Mouse (Mus musculus): Measurements from ENCODE around the gene Abhd12. TPM values are rescaled to one million over a fixed set of nuclear protein-coding genes. Genes with fewer than 3 reads are reported as not detected.
A peak's percentile ranks its signal among the peaks of the same experiment; 100 is the strongest.

Abhd12 gene
- polyA plus RNA-seq, 1 experiment from 2014 or later: 44.1 TPM

- no peak overlapping the region for H3K9ac ChIP-seq (ENCODE audit: low read length)
- no peaks in the 10 kb centered on the region for H3K36me3 ChIP-seq (ENCODE audit: control insufficient read depth, insufficient read depth, low read length)
- ATAC-seq (ENCODE audit: insufficient number of reproducible peaks, insufficient read depth, low FRiP score, low read depth): no peak
- H3K9me3 ChIP-seq (ENCODE audit: control insufficient read depth, low read length): no peaks in the 10 kb centered on the region
- no peaks in the 10 kb centered on the region for H3K27me3 ChIP-seq (ENCODE audit: control insufficient read depth, insufficient read depth, low read length)
- WGBS: 44% methylated on average over 2 of the region's 2 CpGs
- H3K27ac ChIP-seq (replicated peaks in 1 of 2; ENCODE audit: control insufficient read depth in 1 of 2, insufficient read depth in 1 of 2, low read depth in 2 of 2, low read length in 2 of 2): no peak overlapping the region
- peaks cover 0 to 9% of the 10 kb centered on the region in 2 experiments; a peak in 2 of 4 replicates for H3K4me1 ChIP-seq (ENCODE audit: control insufficient read depth in 2 of 2, insufficient read depth in 2 of 2, low read length in 2 of 2)
- no peak overlapping the region for H3K4me3 ChIP-seq (ENCODE audit: control insufficient read depth in 1 of 2, insufficient read depth in 1 of 2, low read depth in 1 of 2, low read length in 2 of 2)
- H3K4me2 ChIP-seq (ENCODE audit: low read length): no peak overlapping the region
These were observed 17.2 kb downstream of the Abhd12 start for GRCm38 (mm10) chr2:150887370-150887769.

DNA sequence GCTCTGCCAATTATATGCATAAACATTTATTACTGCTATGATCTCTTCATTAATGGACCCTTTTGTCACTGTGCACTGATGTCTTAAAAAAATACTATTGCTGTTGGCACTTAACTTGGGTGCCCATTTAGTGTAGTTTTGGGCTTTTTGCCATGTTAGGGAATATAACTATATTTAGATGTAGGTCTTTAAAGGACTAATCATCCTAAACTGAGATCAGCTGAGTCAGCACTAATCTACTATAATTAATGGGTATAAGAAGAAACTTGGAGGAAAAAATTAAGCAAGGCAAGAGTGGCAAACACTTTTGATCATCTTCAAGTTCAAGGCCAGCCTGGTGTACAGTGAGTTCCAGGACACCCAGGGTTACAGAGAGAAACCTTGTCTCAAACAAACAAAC, 18.2 kb downstream of the Abhd12 start:
- Histone ChIP-seq H3K9ac (ENCODE audit: low read length) (no peak overlapping the region), H3K4me1 (ENCODE audit: control insufficient read depth in 2 of 2, insufficient read depth in 2 of 2, low read length in 2 of 2) (peaks cover 0 to 9% of the 10 kb centered on the region in 2 experiments; a peak in 2 of 4 replicates), H3K4me2 (ENCODE audit: low read length) (no peak overlapping the region), H3K9me3 (ENCODE audit: control insufficient read depth, low read length) (no peaks in the 10 kb centered on the region), H3K4me3 (ENCODE audit: control insufficient read depth in 1 of 2, insufficient read depth in 1 of 2, low read depth in 1 of 2, low read length in 2 of 2) (no peak overlapping the region), H3K27me3 (ENCODE audit: control insufficient read depth, insufficient read depth, low read length) (no peaks in the 10 kb centered on the region), H3K27ac (replicated peaks in 1 of 2; ENCODE audit: control insufficient read depth in 1 of 2, insufficient read depth in 1 of 2, low read depth in 2 of 2, low read length in 2 of 2) (no peak overlapping the region), H3K36me3 (ENCODE audit: control insufficient read depth, insufficient read depth, low read length) (no peaks in the 10 kb centered on the region)
- no peak for ATAC-seq (ENCODE audit: insufficient number of reproducible peaks, insufficient read depth, low FRiP score, low read depth)

GRCm38 (mm10) chr2:150885814-150886213, 18.7 kb downstream of the Abhd12 start:
- H3K4me2 ChIP-seq (ENCODE audit: low read length): no peak overlapping the region
- WGBS: 86% methylated on average over 1 of the region's 1 CpGs
- no peak overlapping the region for H3K27ac ChIP-seq (replicated peaks in 1 of 2; ENCODE audit: control insufficient read depth in 1 of 2, insufficient read depth in 1 of 2, low read depth in 2 of 2, low read length in 2 of 2)
- H3K9ac ChIP-seq (ENCODE audit: low read length): no peak overlapping the region
- peaks cover 0 to 9% of the 10 kb centered on the region in 2 experiments; a peak in 2 of 4 replicates for H3K4me1 ChIP-seq (ENCODE audit: control insufficient read depth in 2 of 2, insufficient read depth in 2 of 2, low read length in 2 of 2)
- H3K4me3 ChIP-seq (ENCODE audit: control insufficient read depth in 1 of 2, insufficient read depth in 1 of 2, low read depth in 1 of 2, low read length in 2 of 2): no peak overlapping the region
- H3K36me3 ChIP-seq (ENCODE audit: control insufficient read depth, insufficient read depth, low read length): no peaks in the 10 kb centered on the region
- H3K27me3 ChIP-seq (ENCODE audit: control insufficient read depth, insufficient read depth, low read length): no peaks in the 10 kb centered on the region
- no peaks in the 10 kb centered on the region for H3K9me3 ChIP-seq (ENCODE audit: control insufficient read depth, low read length)
- ATAC-seq (ENCODE audit: insufficient number of reproducible peaks, insufficient read depth, low FRiP score, low read depth): no peak

GRCm38 (mm10) chr2:150884779-150885110, 19.8 kb downstream of the Abhd12 start:
- no peak overlapping the region for H3K9ac ChIP-seq (ENCODE audit: low read length)
- H3K4me3 ChIP-seq (ENCODE audit: control insufficient read depth in 1 of 2, insufficient read depth in 1 of 2, low read depth in 1 of 2, low read length in 2 of 2): no peak overlapping the region
- H3K27ac ChIP-seq (replicated peaks in 1 of 2; ENCODE audit: control insufficient read depth in 1 of 2, insufficient read depth in 1 of 2, low read depth in 2 of 2, low read length in 2 of 2): no peak overlapping the region
- ATAC-seq (ENCODE audit: insufficient number of reproducible peaks, insufficient read depth, low FRiP score, low read depth): 0 out of 2 replicates have a peak, but pooled peaks have one; percentile 13
- H3K4me2 ChIP-seq (ENCODE audit: low read length): no peak overlapping the region
- no peaks in the 10 kb centered on the region for H3K27me3 ChIP-seq (ENCODE audit: control insufficient read depth, insufficient read depth, low read length)
- peaks cover 0 to 9% of the 10 kb centered on the region in 2 experiments; a peak in 2 of 4 replicates for H3K4me1 ChIP-seq (ENCODE audit: control insufficient read depth in 2 of 2, insufficient read depth in 2 of 2, low read length in 2 of 2)
- no peaks in the 10 kb centered on the region for H3K9me3 ChIP-seq (ENCODE audit: control insufficient read depth, low read length)
- 91% methylated on average over 1 of the region's 1 CpGs for WGBS
- H3K36me3 ChIP-seq (ENCODE audit: control insufficient read depth, insufficient read depth, low read length): no peaks in the 10 kb centered on the region

- no peaks in the 10 kb centered on the region for H3K9me3 ChIP-seq (ENCODE audit: control insufficient read depth, low read length)
- no peaks in the 10 kb centered on the region for H3K36me3 ChIP-seq (ENCODE audit: control insufficient read depth, insufficient read depth, low read length)
- no peak overlapping the region for H3K9ac ChIP-seq (ENCODE audit: low read length)
- no peak overlapping the region for H3K27ac ChIP-seq (replicated peaks in 1 of 2; ENCODE audit: control insufficient read depth in 1 of 2, insufficient read depth in 1 of 2, low read depth in 2 of 2, low read length in 2 of 2)
- no peak for ATAC-seq (ENCODE audit: insufficient number of reproducible peaks, insufficient read depth, low FRiP score, low read depth)
- H3K4me1 ChIP-seq (ENCODE audit: control insufficient read depth in 2 of 2, insufficient read depth in 2 of 2, low read length in 2 of 2): peaks cover 0 to 9% of the 10 kb centered on the region in 2 experiments; a peak in 2 of 4 replicates
- 80% methylated on average over 8 of the region's 8 CpGs for WGBS
- H3K4me2 ChIP-seq (ENCODE audit: low read length): no peak overlapping the region
- H3K27me3 ChIP-seq (ENCODE audit: control insufficient read depth, insufficient read depth, low read length): no peaks in the 10 kb centered on the region
- H3K4me3 ChIP-seq (ENCODE audit: control insufficient read depth in 1 of 2, insufficient read depth in 1 of 2, low read depth in 1 of 2, low read length in 2 of 2): no peak overlapping the region
These were observed 20.3 kb downstream of the Abhd12 start for GRCm38 (mm10) chr2:150884075-150884778.

DNA sequence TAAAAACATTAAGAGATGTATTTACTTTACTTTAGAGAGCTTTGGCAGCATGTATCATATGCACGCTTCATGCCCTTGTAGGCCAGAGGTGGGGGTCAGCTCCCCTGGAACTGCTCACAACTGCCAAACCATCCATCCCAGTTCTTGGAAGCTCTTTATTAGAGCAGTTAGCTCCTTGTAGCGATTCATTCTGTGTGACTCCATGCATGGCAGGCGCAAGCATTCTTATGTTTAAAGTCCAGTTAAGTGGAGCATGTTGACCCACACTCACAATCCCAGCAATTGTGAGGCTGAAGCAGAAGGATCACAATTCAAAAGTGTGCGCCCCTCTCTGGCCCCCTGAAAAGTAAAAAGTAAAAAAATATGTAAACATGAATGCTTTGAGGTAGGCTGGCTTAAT, 27.0 kb downstream of the Abhd12 start:
- Histone ChIP-seq H3K4me2 (ENCODE audit: low read length) (no peak overlapping the region), H3K27me3 (ENCODE audit: control insufficient read depth, insufficient read depth, low read length) (no peaks in the 10 kb centered on the region), H3K36me3 (ENCODE audit: control insufficient read depth, insufficient read depth, low read length) (no peaks in the 10 kb centered on the region), H3K27ac (replicated peaks in 1 of 2; ENCODE audit: control insufficient read depth in 1 of 2, insufficient read depth in 1 of 2, low read depth in 2 of 2, low read length in 2 of 2) (no peak overlapping the region), H3K4me1 (ENCODE audit: control insufficient read depth in 2 of 2, insufficient read depth in 2 of 2, low read length in 2 of 2) (no peaks in the 10 kb centered on the region), H3K4me3 (ENCODE audit: control insufficient read depth in 1 of 2, insufficient read depth in 1 of 2, low read depth in 1 of 2, low read length in 2 of 2) (no peak overlapping the region), H3K9ac (ENCODE audit: low read length) (no peak overlapping the region), H3K9me3 (ENCODE audit: control insufficient read depth, low read length) (no peaks in the 10 kb centered on the region)
- no peak for ATAC-seq (ENCODE audit: insufficient number of reproducible peaks, insufficient read depth, low FRiP score, low read depth)
- WGBS: 90% methylated on average over 4 of the region's 4 CpGs

GRCm38 (mm10) chr2:150875226-150875625, 29.3 kb downstream of the Abhd12 start:
- H3K9me3 ChIP-seq (ENCODE audit: control insufficient read depth, low read length): no peaks in the 10 kb centered on the region
- no peaks in the 10 kb centered on the region for H3K27me3 ChIP-seq (ENCODE audit: control insufficient read depth, insufficient read depth, low read length)
- no peak overlapping the region for H3K4me3 ChIP-seq (ENCODE audit: control insufficient read depth in 1 of 2, insufficient read depth in 1 of 2, low read depth in 1 of 2, low read length in 2 of 2)
- 98% methylated on average over 1 of the region's 1 CpGs for WGBS
- no peaks in the 10 kb centered on the region for H3K4me1 ChIP-seq (ENCODE audit: control insufficient read depth in 2 of 2, insufficient read depth in 2 of 2, low read length in 2 of 2)
- H3K9ac ChIP-seq (ENCODE audit: low read length): no peak overlapping the region
- no peaks in the 10 kb centered on the region for H3K36me3 ChIP-seq (ENCODE audit: control insufficient read depth, insufficient read depth, low read length)
- ATAC-seq (ENCODE audit: insufficient number of reproducible peaks, insufficient read depth, low FRiP score, low read depth): no peak
- H3K27ac ChIP-seq (replicated peaks in 1 of 2; ENCODE audit: control insufficient read depth in 1 of 2, insufficient read depth in 1 of 2, low read depth in 2 of 2, low read length in 2 of 2): no peak overlapping the region
- H3K4me2 ChIP-seq (ENCODE audit: low read length): no peak overlapping the region

DNA sequence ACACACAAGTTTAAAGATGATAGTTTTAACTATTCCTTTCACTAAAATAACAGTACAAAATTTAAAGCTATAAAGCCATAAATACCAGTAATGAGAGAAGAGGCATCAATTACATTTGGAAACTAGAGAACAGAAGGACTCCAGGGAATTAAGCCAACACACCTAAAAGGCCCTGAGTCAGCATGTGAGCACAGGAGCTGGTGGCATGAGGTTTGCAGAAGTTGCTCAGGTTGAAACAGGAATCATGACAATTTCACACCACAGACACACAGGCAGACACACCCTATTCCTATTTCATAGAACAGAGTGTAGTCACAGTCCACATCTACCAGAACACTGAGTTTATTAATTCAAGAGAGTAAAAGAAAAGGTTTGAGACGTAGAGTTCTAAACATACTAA, 30.0 kb downstream of the Abhd12 start:
- ATAC-seq (ENCODE audit: insufficient number of reproducible peaks, insufficient read depth, low FRiP score, low read depth): no peak
- Histone ChIP-seq H3K9me3 (ENCODE audit: control insufficient read depth, low read length) (no peaks in the 10 kb centered on the region), H3K9ac (ENCODE audit: low read length) (no peak overlapping the region), H3K36me3 (ENCODE audit: control insufficient read depth, insufficient read depth, low read length) (no peaks in the 10 kb centered on the region), H3K4me1 (ENCODE audit: control insufficient read depth in 2 of 2, insufficient read depth in 2 of 2, low read length in 2 of 2) (no peaks in the 10 kb centered on the region), H3K27ac (replicated peaks in 1 of 2; ENCODE audit: control insufficient read depth in 1 of 2, insufficient read depth in 1 of 2, low read depth in 2 of 2, low read length in 2 of 2) (no peak overlapping the region), H3K4me3 (ENCODE audit: control insufficient read depth in 1 of 2, insufficient read depth in 1 of 2, low read depth in 1 of 2, low read length in 2 of 2) (no peak overlapping the region), H3K4me2 (ENCODE audit: low read length) (no peak overlapping the region), H3K27me3 (ENCODE audit: control insufficient read depth, insufficient read depth, low read length) (no peaks in the 10 kb centered on the region)
- 88% methylated on average over 1 of the region's 1 CpGs for WGBS
